Mouse (Mus musculus): Measurements from ENCODE around the gene Olfr1346. TPM values are rescaled to one million over a fixed set of nuclear protein-coding genes. Genes with fewer than 3 reads are reported as not detected.

Gene Olfr1346
- total RNA-seq, 1 experiment = not detected

DNA sequence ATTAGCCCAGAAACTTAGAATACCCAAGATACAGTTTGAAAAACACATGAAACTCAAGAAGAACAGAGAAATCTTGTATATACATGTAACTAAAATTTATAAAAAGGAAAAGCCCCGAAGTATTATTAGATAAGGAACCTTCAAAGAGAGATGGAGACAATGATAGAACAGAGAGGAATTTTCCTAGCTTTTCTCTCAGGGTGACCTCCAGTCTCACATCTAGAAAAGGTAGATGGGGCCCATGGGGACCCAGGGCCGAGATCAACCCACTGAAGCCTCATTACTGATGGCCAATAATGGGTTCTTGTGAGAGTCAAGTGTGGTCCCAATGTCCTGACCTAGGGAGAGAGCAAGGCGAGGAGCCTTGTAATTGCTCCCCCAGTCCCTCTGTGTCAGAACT, 28.5 kb upstream of the Olfr1346 start, which contains the start of gene Olfr1344:
Gene Olfr1344 (plus strand): TSS at position 301 of the 400 bp plus-strand sequence.
- H3K27ac ChIP-seq (ENCODE audit: insufficient read depth, low read depth, low read length, poor library complexity, severe bottlenecking) = no peak within 1 kb of the TSS
- no peak for TF ChIP-seq ZNF384 (IDR thresholded peaks at IDR 0.05; ENCODE audit: low read depth, low read length)
- no peak for TF ChIP-seq ZC3H11A (IDR thresholded peaks at IDR 0.05; ENCODE audit: borderline replicate concordance, low read depth, low read length)
- no peak for TF ChIP-seq CHD2 (IDR thresholded peaks at IDR 0.05; ENCODE audit: low read depth, low read length)
- TF ChIP-seq MAFK (IDR thresholded peaks at IDR 0.05; ENCODE audit: insufficient read depth, low read depth, low read length) = no peak
- TF ChIP-seq HCFC1 (IDR thresholded peaks at IDR 0.05; ENCODE audit: borderline replicate concordance, insufficient read depth, low read length) = no peak
- H3K9ac ChIP-seq (ENCODE audit: insufficient read depth, low read depth, low read length, poor library complexity, severe bottlenecking) = no peak within 1 kb of the TSS

DNA sequence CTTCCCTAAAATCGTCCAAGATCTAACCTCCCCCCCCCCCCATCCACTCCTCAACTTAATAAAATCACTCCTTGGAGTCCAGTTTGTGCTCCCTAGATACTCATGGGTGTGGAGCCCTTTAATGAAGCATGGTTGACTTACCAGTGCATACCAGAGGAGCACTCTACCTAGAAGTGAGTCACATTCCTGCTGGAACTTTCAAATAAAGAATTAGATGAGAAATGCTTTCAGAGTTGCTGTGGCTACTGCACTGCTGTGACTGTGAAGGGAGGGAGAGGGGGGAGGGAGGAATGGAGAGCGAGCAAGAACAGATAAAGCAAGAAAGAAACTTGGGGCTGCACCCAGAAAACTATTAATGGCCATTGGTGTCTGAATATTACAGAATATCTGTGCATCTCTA, 25.7 kb upstream of the Olfr1346 start:
- in situ Hi-C loops (cut with MboI; ENCODE audit: low sequenced_read_pairs in 2 of 2, unreplicated experiment in 2 of 2) = no loop called here
- Histone ChIP-seq H3K27ac (ENCODE audit: insufficient read depth, low read depth, low read length, poor library complexity, severe bottlenecking) (no peak overlapping the region), H3K9ac (ENCODE audit: insufficient read depth, low read depth, low read length, poor library complexity, severe bottlenecking) (no peak overlapping the region), H3K9me3 (ENCODE audit: control insufficient read depth, insufficient read depth, low read depth, low read length) (no peaks in the 10 kb centered on the region), H3K4me3 (ENCODE audit: insufficient read depth in 1 of 2, low read depth in 1 of 2, low read length in 2 of 2, poor library complexity in 1 of 2, severe bottlenecking in 1 of 2) (no peak overlapping the region), H3K4me1 (ENCODE audit: control insufficient read depth in 2 of 2, insufficient read depth in 2 of 2, low read length in 2 of 2, poor library complexity in 1 of 2) (peaks cover 0 to 7% of the 10 kb centered on the region in 2 experiments; a peak in 1 of 4 replicates), H3K36me3 (ENCODE audit: control insufficient read depth, insufficient read depth, low read length, poor library complexity, severe bottlenecking) (no peaks in the 10 kb centered on the region)
- no peak for DNase-seq (ENCODE audit: low read depth, low spot score)
- TF ChIP-seq HCFC1 (IDR thresholded peaks at IDR 0.05; ENCODE audit: borderline replicate concordance, insufficient read depth, low read length) (no peak), ZNF384 (IDR thresholded peaks at IDR 0.05; ENCODE audit: low read depth, low read length) (no peak), ZC3H11A (IDR thresholded peaks at IDR 0.05; ENCODE audit: borderline replicate concordance, low read depth, low read length) (no peak), MAFK (IDR thresholded peaks at IDR 0.05; ENCODE audit: insufficient read depth, low read depth, low read length) (no peak), CHD2 (IDR thresholded peaks at IDR 0.05; ENCODE audit: low read depth, low read length) (no peak)

More for the DNA sequence above, 28.5 kb upstream of the Olfr1346 start, which contains the start of gene Olfr1344:
- H3K4me3 ChIP-seq (ENCODE audit: insufficient read depth in 1 of 2, low read depth in 1 of 2, low read length in 2 of 2, poor library complexity in 1 of 2, severe bottlenecking in 1 of 2) = no peak within 1 kb of the TSS
- H3K9me3 ChIP-seq (ENCODE audit: control insufficient read depth, insufficient read depth, low read depth, low read length) = no peaks in the 10 kb centered on the region
- H3K36me3 ChIP-seq (ENCODE audit: control insufficient read depth, insufficient read depth, low read length, poor library complexity, severe bottlenecking) = no peaks in the 10 kb centered on the region
- peaks cover 0 to 7% of the 10 kb centered on the region in 2 experiments; a peak in 1 of 4 replicates for H3K4me1 ChIP-seq (ENCODE audit: control insufficient read depth in 2 of 2, insufficient read depth in 2 of 2, low read length in 2 of 2, poor library complexity in 1 of 2)
- no peak for DNase-seq (ENCODE audit: low read depth, low spot score)
- in situ Hi-C loops (cut with MboI; ENCODE audit: low sequenced_read_pairs in 2 of 2, unreplicated experiment in 2 of 2) = no loop called here

DNA sequence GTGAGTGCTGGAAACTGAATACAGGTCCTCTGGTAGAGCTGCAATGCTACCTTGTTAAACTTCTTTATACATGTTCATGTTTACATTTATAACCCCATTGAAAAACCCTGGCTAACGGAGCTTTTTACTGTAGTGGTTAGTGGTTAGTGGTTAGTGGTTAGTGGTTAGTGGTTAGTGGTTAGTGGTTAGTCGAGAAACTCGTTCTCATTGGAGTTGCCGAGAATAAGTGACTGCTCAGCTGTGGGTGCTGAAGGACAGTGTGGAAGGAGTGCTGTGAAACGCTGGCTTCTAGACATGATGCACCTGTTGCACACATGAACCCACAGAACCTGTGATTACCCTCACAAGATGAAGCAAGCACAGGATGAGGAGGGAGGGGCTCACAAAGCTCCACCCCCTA, 19.1 kb upstream of the Olfr1346 start:
- Histone ChIP-seq H3K4me1 (ENCODE audit: control insufficient read depth in 2 of 2, insufficient read depth in 2 of 2, low read length in 2 of 2, poor library complexity in 1 of 2) (no peaks in the 10 kb centered on the region), H3K36me3 (ENCODE audit: control insufficient read depth, insufficient read depth, low read length, poor library complexity, severe bottlenecking) (no peaks in the 10 kb centered on the region), H3K27ac (ENCODE audit: insufficient read depth, low read depth, low read length, poor library complexity, severe bottlenecking) (no peak overlapping the region), H3K9ac (ENCODE audit: insufficient read depth, low read depth, low read length, poor library complexity, severe bottlenecking) (no peak overlapping the region), H3K9me3 (ENCODE audit: control insufficient read depth, insufficient read depth, low read depth, low read length) (no peaks in the 10 kb centered on the region), H3K4me3 (ENCODE audit: insufficient read depth in 1 of 2, low read depth in 1 of 2, low read length in 2 of 2, poor library complexity in 1 of 2, severe bottlenecking in 1 of 2) (no peak overlapping the region)
- in situ Hi-C loops (cut with MboI; ENCODE audit: low sequenced_read_pairs in 2 of 2, unreplicated experiment in 2 of 2) = no loop called here
- TF ChIP-seq ZNF384 (IDR thresholded peaks at IDR 0.05; ENCODE audit: low read depth, low read length) (no peak), CHD2 (IDR thresholded peaks at IDR 0.05; ENCODE audit: low read depth, low read length) (no peak), MAFK (IDR thresholded peaks at IDR 0.05; ENCODE audit: insufficient read depth, low read depth, low read length) (no peak), ZC3H11A (IDR thresholded peaks at IDR 0.05; ENCODE audit: borderline replicate concordance, low read depth, low read length) (no peak), HCFC1 (IDR thresholded peaks at IDR 0.05; ENCODE audit: borderline replicate concordance, insufficient read depth, low read length) (no peak)
- DNase-seq (ENCODE audit: low read depth, low spot score) = no peak

DNA sequence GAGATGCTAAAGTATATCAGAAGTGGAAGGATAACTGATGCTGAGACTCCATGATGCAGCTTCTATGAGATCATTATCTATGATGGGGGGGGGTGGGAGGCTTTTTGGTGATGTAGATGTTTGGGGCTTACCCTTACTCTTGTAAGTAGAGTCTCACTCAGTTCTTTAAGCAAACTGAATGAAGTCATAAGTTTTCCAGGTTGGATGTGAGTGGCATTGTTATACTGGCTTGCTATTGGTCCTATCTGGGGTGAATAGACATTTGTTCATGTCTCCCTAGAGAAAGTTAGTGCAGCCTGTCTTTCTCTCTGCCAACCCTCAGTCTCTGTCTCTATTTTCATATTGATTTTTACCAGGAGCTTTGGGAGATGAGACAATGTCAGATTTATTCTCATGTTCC, 11.0 kb upstream of the Olfr1346 start, which contains the start of gene Olfr1336:
Gene Olfr1336 (plus strand): TSS at position 301 of the 400 bp plus-strand sequence.
- H3K4me3 ChIP-seq (ENCODE audit: insufficient read depth in 1 of 2, low read depth in 1 of 2, low read length in 2 of 2, poor library complexity in 1 of 2, severe bottlenecking in 1 of 2) = no peak within 1 kb of the TSS
- DNase-seq (ENCODE audit: low read depth, low spot score) = no peak
- no peaks in the 10 kb centered on the region for H3K36me3 ChIP-seq (ENCODE audit: control insufficient read depth, insufficient read depth, low read length, poor library complexity, severe bottlenecking)
- TF ChIP-seq ZC3H11A (IDR thresholded peaks at IDR 0.05; ENCODE audit: borderline replicate concordance, low read depth, low read length) = no peak
- no peak for TF ChIP-seq HCFC1 (IDR thresholded peaks at IDR 0.05; ENCODE audit: borderline replicate concordance, insufficient read depth, low read length)
- no peak for TF ChIP-seq MAFK (IDR thresholded peaks at IDR 0.05; ENCODE audit: insufficient read depth, low read depth, low read length)
- TF ChIP-seq CHD2 (IDR thresholded peaks at IDR 0.05; ENCODE audit: low read depth, low read length) = no peak
- H3K27ac ChIP-seq (ENCODE audit: insufficient read depth, low read depth, low read length, poor library complexity, severe bottlenecking) = no peak within 1 kb of the TSS
- no peaks in the 10 kb centered on the region for H3K4me1 ChIP-seq (ENCODE audit: control insufficient read depth in 2 of 2, insufficient read depth in 2 of 2, low read length in 2 of 2, poor library complexity in 1 of 2)
- in situ Hi-C loops (cut with MboI; ENCODE audit: low sequenced_read_pairs in 2 of 2, unreplicated experiment in 2 of 2) = loop anchor here in 1 of 2 experiments (25.0 kb wide), 1 partner anchor 181 kb away; no protein-coding TSS in a partner anchor
- H3K9me3 ChIP-seq (ENCODE audit: control insufficient read depth, insufficient read depth, low read depth, low read length) = no peaks in the 10 kb centered on the region
- H3K9ac ChIP-seq (ENCODE audit: insufficient read depth, low read depth, low read length, poor library complexity, severe bottlenecking) = no peak within 1 kb of the TSS

Measured in ES-E14 (cell line).